Mouse (Mus musculus) embryonic facial prominence, embryonic 10.5 days (tissue): ENCODE measurements at regions not wholly inside any gene's neighbourhood (a gene's known extent, or its start where the extent isn't known, plus 50 kb on each side); places are given as distances from the start of the nearest gene placed in this dataset.

Source experiments
- DNase-seq: peaks from one replicate; pipeline ENCODE4 v3.0.0-alpha.2; 2017; ENCODE audit warnings: low spot score
- H3K27ac ChIP-seq: fragments of 300-500 bp; sonication (generic); replicated peaks from 2 replicates; pipeline ENCODE4 v1.5.1; 2016; ENCODE audit warnings: mild to moderate bottlenecking
- H3K27me3 ChIP-seq: fragments of 300-500 bp; sonication (generic); replicated peaks from 2 replicates; pipeline ENCODE4 v1.6.1; 2016; ENCODE audit warnings: low read depth, mild to moderate bottlenecking; ENCODE audit not compliant: poor library complexity, severe bottlenecking
- H3K36me3 ChIP-seq: fragments of 300-500 bp; sonication (generic); replicated peaks from 2 replicates; pipeline ENCODE4 v1.6.1; 2016; ENCODE audit warnings: mild to moderate bottlenecking, moderate library complexity
- H3K4me1 ChIP-seq: fragments of 300-500 bp; sonication (generic); 2 replicates; pipeline ENCODE4 v1.6.1; 2016
- H3K4me3 ChIP-seq: fragments of 300-500 bp; sonication (generic); 2 replicates; pipeline ENCODE4 v1.5.1; 2016; ENCODE audit warnings: mild to moderate bottlenecking, moderate library complexity
- H3K9me3 ChIP-seq: fragments of 300-500 bp; sonication (generic); 2 replicates; pipeline ENCODE4 v1.6.1; 2016; ENCODE audit warnings: mild to moderate bottlenecking
- WGBS: fragments of 180-500 bp; shearing (Covaris S2); methylation state at CpG from one replicate; pipeline ENCODE4 v1.1.7; 2016; 5-methylcytosine and 5-hydroxymethylcytosine counted together

DNA sequence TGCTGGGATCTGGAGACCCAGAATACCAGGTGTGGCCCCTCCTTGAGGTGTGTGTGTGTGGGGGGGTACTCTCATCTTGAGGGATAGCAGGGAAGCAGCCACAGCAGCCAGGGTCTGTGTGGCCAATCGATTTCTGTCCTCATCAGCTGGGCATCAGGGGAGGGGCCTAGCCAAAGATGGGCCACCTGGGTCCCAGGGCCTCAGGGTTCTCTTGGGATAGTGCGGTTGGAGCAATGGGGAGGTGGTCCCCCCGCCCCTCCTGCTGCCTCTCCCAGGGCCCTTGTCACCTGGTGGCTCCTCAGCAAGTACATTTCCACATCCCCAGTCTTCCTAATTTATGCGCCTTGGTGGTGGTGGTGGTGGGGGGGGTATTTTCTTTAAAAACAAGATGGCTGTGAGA lies 55.4 kb downstream of the Uncx start:
- H3K4me1 ChIP-seq, result peaks cover 42% of the 10 kb centered on the region
- H3K36me3 ChIP-seq, result no peaks in the 10 kb centered on the region
- H3K27me3 ChIP-seq, result peaks cover 99% of the 10 kb centered on the region
- no peaks in the 10 kb centered on the region for H3K9me3 ChIP-seq
- peak; percentile 32 for DNase-seq
- peak overlapping the region; percentile 48 for H3K4me3 ChIP-seq
- H3K27ac ChIP-seq, result peak overlapping the region; percentile 78
- 12% methylated on average over 4 of the region's 4 CpGs for WGBS

GRCm38 (mm10) chr5:139599191-139599937 lies 56.1 kb downstream of the Uncx start:
- peak; percentile 73 for DNase-seq
- H3K27ac ChIP-seq, result peak overlapping the region; percentile 78
- peaks cover 99% of the 10 kb centered on the region for H3K27me3 ChIP-seq
- H3K4me3 ChIP-seq, result peak overlapping the region; percentile 48
- H3K36me3 ChIP-seq, result no peaks in the 10 kb centered on the region
- WGBS, result 1% methylated on average over 25 of the region's 25 CpGs
- H3K9me3 ChIP-seq, result no peaks in the 10 kb centered on the region
- peaks cover 43% of the 10 kb centered on the region for H3K4me1 ChIP-seq

- Histone ChIP-seq H3K27me3 (peaks cover 99% of the 10 kb centered on the region), H3K27ac (peak overlapping the region; percentile 78; the same call in 1 of the 2 replicates), H3K4me1 (peaks cover 44% of the 10 kb centered on the region), H3K4me3 (peak overlapping the region; percentile 48), H3K9me3 (no peaks in the 10 kb centered on the region), H3K36me3 (no peaks in the 10 kb centered on the region)
- DNase-seq, result peak; percentile 35
- WGBS, result 4% methylated on average over 15 of the region's 15 CpGs
These were observed 56.9 kb downstream of the Uncx start for GRCm38 (mm10) chr5:139600213-139600612.

- Histone ChIP-seq H3K36me3 (no peaks in the 10 kb centered on the region), H3K4me3 (no peak overlapping the region), H3K9me3 (no peaks in the 10 kb centered on the region), H3K27ac (no peak overlapping the region), H3K4me1 (peaks cover 42% of the 10 kb centered on the region), H3K27me3 (peaks cover 93% of the 10 kb centered on the region)
- WGBS, result 77% methylated on average over 4 of the region's 4 CpGs
- no peak for DNase-seq
These were observed 59.6 kb downstream of the Uncx start for GRCm38 (mm10) chr5:139602860-139603259.

- Histone ChIP-seq H3K9me3 (no peaks in the 10 kb centered on the region), H3K27ac (no peak overlapping the region), H3K4me3 (no peak overlapping the region), H3K36me3 (no peaks in the 10 kb centered on the region), H3K4me1 (peaks cover 36% of the 10 kb centered on the region), H3K27me3 (peaks cover 92% of the 10 kb centered on the region)
- WGBS, result 11% methylated on average over 4 of the region's 4 CpGs
- DNase-seq, result peak; percentile 44
These were observed 60.2 kb downstream of the Uncx start for GRCm38 (mm10) chr5:139603535-139603934.

DNA sequence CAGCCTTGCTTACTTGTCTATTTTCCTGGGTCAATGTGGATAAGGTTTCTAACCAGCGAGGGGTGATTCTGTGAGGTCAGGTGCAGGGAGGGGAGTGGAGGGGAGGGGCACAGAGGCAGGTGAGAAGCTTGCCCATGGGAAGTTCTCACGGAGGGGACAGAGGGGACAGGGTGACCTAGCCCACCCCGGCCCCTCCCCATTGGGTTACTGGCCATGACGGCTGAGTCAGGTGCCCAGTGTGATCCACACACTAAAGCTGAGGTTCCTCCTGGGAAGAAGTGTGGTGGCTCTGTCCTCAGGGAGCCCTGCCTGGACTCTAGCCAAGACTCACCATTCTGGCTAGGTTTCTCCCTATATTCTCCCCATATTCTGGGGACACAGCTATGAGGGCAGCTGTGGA lies 61.0 kb downstream of the Uncx start:
- Histone ChIP-seq H3K4me1 (peaks cover 28% of the 10 kb centered on the region), H3K9me3 (no peaks in the 10 kb centered on the region), H3K4me3 (no peak overlapping the region), H3K27ac (no peak overlapping the region; the same call in 1 of the 2 replicates), H3K36me3 (no peaks in the 10 kb centered on the region), H3K27me3 (peaks cover 92% of the 10 kb centered on the region)
- DNase-seq, result no peak
- WGBS, result 57% methylated on average over 4 of the region's 4 CpGs

DNA sequence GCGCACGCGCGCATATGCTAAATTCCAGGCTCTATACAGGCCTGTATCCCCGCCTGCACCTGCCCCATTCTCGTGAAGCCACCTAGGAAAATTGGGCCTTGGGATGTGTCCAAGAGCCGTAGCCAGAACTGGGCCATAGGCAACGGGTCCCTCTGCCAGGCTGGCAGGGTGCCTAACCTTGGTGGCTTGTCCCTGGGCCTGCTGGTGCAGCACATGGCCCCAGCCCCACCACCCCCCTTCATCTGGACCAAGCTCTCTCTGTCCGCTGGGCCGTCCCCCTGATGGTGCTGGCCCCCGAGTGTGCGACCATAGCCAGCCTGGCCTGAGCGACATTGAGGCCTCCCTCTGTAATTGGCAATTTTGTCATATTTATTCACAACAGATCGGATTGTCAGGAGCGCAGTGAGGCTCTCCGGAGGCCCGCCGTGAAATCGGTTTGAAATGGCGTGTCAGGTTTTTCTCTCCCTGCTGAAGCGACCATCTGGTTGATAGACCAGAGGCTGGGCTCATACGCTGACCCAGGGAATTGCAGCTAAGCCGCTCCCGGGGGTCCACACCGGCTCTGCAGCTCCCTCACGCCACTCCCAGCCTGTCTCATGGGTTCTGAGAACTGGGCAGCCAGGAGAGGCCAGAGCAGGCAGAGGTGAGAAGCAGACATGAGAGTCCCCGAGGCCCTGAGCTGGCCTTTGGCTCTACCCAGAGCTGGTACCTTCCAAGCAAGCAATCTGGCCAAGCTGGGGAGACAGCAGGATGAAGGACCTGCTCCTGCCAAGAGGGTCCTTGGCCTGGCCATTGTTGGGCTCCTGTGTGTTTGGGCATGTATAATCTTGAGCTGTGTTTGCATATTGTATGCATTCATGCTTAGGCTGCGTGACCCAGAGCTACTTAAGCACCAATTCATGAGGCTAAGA lies 67.6 kb downstream of the Uncx start:
- Histone ChIP-seq H3K27me3 (peaks cover 74% of the 10 kb centered on the region), H3K4me3 (no peak overlapping the region), H3K36me3 (no peaks in the 10 kb centered on the region), H3K4me1 (peaks cover 18% of the 10 kb centered on the region), H3K27ac (peak overlapping the region; percentile 14; the same call in 1 of the 2 replicates), H3K9me3 (no peaks in the 10 kb centered on the region)
- DNase-seq, result peak; percentile 32
- WGBS, result 64% methylated on average over 28 of the region's 28 CpGs

DNA sequence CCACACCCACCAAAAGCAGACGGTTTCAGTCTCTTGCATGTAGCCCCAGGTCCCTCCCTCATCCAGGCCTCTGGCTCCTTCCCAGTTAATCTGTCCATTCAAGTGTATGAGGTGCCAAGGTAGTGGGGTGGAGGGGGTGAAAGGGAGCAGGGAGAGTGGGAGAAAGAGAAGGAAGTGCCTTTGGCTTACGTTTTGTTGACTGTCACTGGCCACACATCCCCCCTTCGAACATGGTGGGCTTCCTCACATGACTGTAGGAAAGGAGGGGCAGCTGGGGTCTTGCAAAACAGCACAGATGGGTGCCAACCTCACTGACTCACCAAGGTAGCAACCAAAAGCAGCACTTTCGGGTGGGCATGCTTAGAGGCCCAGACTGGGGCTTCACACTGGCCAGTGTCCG lies 68.9 kb downstream of the Uncx start:
- Histone ChIP-seq H3K27ac (no peak overlapping the region; the same call in 1 of the 2 replicates), H3K27me3 (peaks cover 81% of the 10 kb centered on the region), H3K4me3 (no peak overlapping the region), H3K36me3 (no peaks in the 10 kb centered on the region), H3K4me1 (peaks cover 18% of the 10 kb centered on the region), H3K9me3 (no peaks in the 10 kb centered on the region)
- no peak for DNase-seq
- 71% methylated on average over 5 of the region's 5 CpGs for WGBS

- Histone ChIP-seq H3K36me3 (no peaks in the 10 kb centered on the region), H3K4me3 (no peak overlapping the region), H3K27me3 (peaks cover 81% of the 10 kb centered on the region), H3K9me3 (no peaks in the 10 kb centered on the region), H3K4me1 (peaks cover 18% of the 10 kb centered on the region), H3K27ac (no peak overlapping the region; the same call in 1 of the 2 replicates)
- 77% methylated on average over 6 of the region's 6 CpGs for WGBS
- DNase-seq, result no peak
These were observed 69.4 kb downstream of the Uncx start for GRCm38 (mm10) chr5:139612676-139613075.

- H3K27me3 ChIP-seq, result peaks cover 83% of the 10 kb centered on the region
- peaks cover 22% of the 10 kb centered on the region for H3K4me1 ChIP-seq
- 78% methylated on average over 5 of the region's 5 CpGs for WGBS
These were observed 70.3 kb downstream of the Uncx start for GRCm38 (mm10) chr5:139613601-139614000.

DNA sequence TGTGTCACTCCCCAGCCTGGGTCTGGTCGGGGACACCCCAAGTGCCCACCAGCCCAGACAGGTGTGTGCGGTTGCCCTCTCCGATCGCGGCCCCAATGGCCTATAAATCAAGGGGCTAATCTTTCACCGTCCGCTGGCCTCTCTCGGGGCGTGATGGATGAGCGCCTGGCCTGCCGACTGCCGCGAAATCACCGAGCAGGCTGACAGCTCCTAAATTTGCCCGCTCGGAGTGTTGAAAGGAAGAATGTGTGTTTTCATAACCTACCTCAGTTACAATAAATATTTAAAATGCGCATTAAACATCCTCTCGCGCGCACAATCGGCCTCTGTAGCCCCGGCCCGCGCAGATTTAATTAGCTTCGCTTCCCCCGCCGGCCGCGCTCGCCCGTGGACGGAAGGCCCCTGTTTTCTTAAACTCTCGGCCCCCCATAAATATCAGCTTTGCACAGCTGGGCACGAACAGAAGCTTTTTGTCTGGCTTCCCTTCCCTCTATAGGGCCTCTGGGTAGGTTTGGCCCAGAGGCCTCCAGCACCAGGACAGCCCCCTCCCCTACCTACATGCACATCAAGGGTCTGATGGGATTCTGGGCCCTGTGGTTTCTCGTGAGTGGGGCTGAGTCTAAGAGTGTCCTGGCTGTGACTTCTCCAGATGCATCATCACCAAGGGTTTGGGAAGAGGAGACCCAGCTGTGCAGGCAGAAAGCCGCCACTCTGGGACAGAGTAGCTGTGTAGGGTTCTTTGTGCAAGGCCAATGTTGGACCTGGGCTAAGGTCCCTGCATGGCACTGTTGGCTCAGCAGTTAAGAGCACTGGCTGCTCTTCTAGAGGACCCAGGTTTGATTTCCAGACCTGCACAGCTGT lies 76.2 kb downstream of the Uncx start:
- 18% methylated on average over 36 of the region's 36 CpGs for WGBS
- Histone ChIP-seq H3K4me3 (peak overlapping the region; percentile 34; the same call in 1 of the 2 replicates), H3K4me1 (peaks cover 21% of the 10 kb centered on the region), H3K27me3 (peaks cover 74% of the 10 kb centered on the region), H3K36me3 (no peaks in the 10 kb centered on the region), H3K27ac (peak overlapping the region; percentile 31; the same call in 1 of the 2 replicates), H3K9me3 (no peaks in the 10 kb centered on the region)
- peak; percentile 50 for DNase-seq

More at GRCm38 (mm10) chr5:139613601-139614000, 70.3 kb downstream of the Uncx start:
- Histone ChIP-seq H3K27ac (peak overlapping the region; percentile 30), H3K9me3 (no peaks in the 10 kb centered on the region), H3K4me3 (no peak overlapping the region), H3K36me3 (no peaks in the 10 kb centered on the region)
- no peak for DNase-seq
